Mouse (Mus musculus) ES-Bruce4 (cell line): ENCODE data around the gene Mettl7a3.
"Not testable (repeated sequence)": the region's sequence is repeated elsewhere in the genome, so short reads cannot be mapped to it uniquely, and the experiment has no call there.

Experiments
- CTCF ChIP-seq: IDR thresholded peaks from one replicate; pipeline ENCODE4 v1.8.1; 2011; ENCODE audit warnings: low read depth, low read length
- POLR2A ChIP-seq: IDR thresholded peaks from one replicate; pipeline ENCODE4 v1.8.1; 2011; ENCODE audit warnings: low read length; ENCODE audit not compliant: insufficient read depth

DNA sequence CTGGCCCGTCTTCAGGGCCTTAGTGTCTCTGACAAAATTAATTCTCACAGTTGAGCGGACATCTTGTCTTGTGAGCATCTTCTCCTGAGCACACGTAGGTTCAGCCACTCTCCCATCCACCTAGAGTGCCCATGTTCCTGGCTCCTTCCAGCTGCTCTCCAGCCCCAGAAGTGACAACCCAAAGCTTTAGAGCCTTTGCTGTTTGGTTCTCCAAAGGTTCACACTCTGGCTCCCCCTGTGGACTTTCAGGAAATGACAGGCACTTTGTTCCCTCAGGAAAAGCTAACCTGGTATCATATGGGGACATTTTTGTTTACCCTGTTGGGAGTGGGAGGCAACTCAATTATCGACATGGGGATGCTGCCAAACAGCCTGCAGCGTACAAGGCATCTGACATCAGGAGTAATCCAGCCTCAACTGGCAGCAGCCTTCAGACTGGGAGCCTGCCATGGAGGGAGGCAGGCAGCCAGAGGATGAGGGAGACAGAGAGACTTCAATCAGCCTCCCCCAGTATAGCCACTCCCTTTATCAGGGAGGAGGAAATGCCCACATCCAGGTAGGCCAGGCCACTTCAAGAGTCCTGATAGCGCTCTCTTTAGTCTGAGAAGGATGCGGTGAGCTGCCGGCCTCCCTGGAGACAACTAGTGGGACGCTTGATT, 43.2 kb downstream of the Mettl7a3 start:
- not testable (repeated sequence) for TF ChIP-seq POLR2A, CTCF
